Mouse (Mus musculus): ENCODE data around the gene Pygm. TPM values are rescaled to one million over a fixed set of nuclear protein-coding genes. Genes with fewer than 3 reads are reported as not detected.
A peak's percentile ranks its signal among the peaks of the same experiment; 100 is the strongest.

Pygm gene
- polyA plus RNA-seq, 1 experiment from 2014 or later: 225 TPM

DNA sequence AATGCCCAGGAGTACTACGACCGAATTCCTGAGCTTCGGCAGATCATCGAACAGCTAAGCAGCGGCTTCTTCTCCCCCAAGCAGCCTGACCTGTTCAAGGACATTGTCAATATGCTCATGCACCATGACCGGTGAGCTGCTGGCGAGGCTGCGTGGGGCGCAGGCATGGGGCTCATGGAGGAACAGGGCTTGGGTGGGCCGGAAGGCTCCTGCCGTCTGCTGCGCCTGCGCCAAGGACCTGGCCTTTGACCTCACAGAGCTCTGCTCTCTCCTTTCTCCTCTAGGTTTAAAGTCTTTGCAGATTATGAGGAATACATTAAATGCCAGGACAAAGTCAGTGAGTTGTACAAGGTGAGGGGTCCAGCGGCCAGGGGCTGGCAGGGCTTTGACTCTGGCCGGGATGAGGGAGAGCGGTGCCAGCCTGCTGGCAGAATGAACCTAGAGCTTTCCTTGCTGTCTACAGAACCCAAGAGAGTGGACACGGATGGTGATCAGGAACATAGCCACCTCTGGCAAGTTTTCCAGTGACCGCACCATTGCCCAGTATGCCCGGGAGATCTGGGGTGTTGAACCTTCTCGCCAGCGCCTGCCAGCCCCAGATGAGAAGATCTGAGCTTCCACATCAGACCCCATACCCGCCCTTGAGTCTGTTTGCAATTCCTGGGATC, 13.5 kb downstream of the Pygm start:
- H3K27ac ChIP-seq (replicated peaks in 1 of 2; ENCODE audit: control insufficient read depth in 1 of 2, insufficient read depth in 1 of 2, low read depth in 2 of 2, low read length in 2 of 2): peak overlapping the region in 1 of 2 experiments; percentile 77; a peak in 2 of 4 replicates
- peak overlapping the region; percentile 82; the same call in 1 of the 2 replicates for H3K9ac ChIP-seq (ENCODE audit: low read length)
- H3K36me3 ChIP-seq (ENCODE audit: control insufficient read depth, insufficient read depth, low read length): peaks cover 42% of the 10 kb centered on the region
- peaks cover 5% of the 10 kb centered on the region; the same call in 1 of the 2 replicates for H3K27me3 ChIP-seq (ENCODE audit: control insufficient read depth, insufficient read depth, low read length)
- H3K4me2 ChIP-seq (ENCODE audit: low read length): 0 out of 2 replicates have a peak overlapping the region, but pooled peaks have one; percentile 100
- WGBS: 82% methylated on average over 22 of the region's 22 CpGs
- no peak for ATAC-seq (ENCODE audit: insufficient number of reproducible peaks, insufficient read depth, low FRiP score, low read depth)
- H3K4me3 ChIP-seq (ENCODE audit: control insufficient read depth in 1 of 2, insufficient read depth in 1 of 2, low read depth in 1 of 2, low read length in 2 of 2): no peak overlapping the region
- peaks cover 19 to 31% of the 10 kb centered on the region in 2 experiments; a peak in 3 of 4 replicates for H3K4me1 ChIP-seq (ENCODE audit: control insufficient read depth in 2 of 2, insufficient read depth in 2 of 2, low read length in 2 of 2)
- no peaks in the 10 kb centered on the region for H3K9me3 ChIP-seq (ENCODE audit: control insufficient read depth, low read length)

DNA sequence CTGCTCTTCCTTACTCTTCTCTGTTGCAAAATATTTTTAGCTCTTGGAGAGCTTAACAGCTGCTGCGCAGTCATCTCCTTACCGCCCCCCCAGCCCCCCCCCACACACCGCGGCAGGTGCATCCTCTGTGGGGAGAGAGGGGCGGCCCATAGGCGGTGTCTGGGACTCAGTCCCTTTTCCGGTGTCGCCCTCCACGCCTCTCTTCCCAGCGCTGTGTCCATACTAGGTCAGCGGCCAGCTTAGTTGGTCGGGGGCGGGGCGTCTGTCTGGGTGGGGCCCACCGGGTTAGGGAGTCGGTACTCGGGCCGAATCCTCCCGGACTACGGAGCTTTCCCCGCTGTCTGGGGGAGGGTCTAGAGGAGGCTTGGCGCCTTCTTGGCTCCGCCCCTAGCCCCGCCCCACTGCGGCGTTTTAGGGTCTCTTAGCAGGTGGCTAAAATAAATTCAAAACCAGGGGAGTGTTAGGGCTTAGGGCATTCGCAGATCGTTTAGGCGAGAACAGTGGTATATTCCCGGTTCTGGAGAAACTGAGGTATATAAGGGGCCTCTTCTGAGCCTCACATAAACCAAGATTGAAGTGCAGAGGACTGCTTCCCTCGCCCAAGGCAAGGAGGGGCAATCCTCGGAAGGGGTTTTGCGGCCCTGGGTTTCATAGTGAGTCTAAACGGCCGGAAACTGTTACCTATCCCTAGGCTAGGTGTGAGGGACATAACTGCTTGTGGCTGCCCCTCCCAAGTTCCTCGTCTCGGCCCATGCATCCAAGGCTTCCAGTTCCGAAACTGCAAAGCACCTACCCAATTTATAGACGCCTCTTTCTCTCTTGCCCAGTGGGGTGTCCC, 14.5 kb downstream of the Pygm start:
- Histone ChIP-seq H3K9me3 (ENCODE audit: control insufficient read depth, low read length) (no peaks in the 10 kb centered on the region), H3K36me3 (ENCODE audit: control insufficient read depth, insufficient read depth, low read length) (peaks cover 32% of the 10 kb centered on the region), H3K27ac (replicated peaks in 1 of 2; ENCODE audit: control insufficient read depth in 1 of 2, insufficient read depth in 1 of 2, low read depth in 2 of 2, low read length in 2 of 2) (peak overlapping the region; percentile 47 to 77), H3K9ac (ENCODE audit: low read length) (peak overlapping the region; percentile 82), H3K4me1 (ENCODE audit: control insufficient read depth in 2 of 2, insufficient read depth in 2 of 2, low read length in 2 of 2) (peaks cover 19 to 31% of the 10 kb centered on the region in 2 experiments; a peak in 3 of 4 replicates), H3K27me3 (ENCODE audit: control insufficient read depth, insufficient read depth, low read length) (peaks cover 5% of the 10 kb centered on the region; the same call in 1 of the 2 replicates), H3K4me2 (ENCODE audit: low read length) (peak overlapping the region; percentile 100), H3K4me3 (ENCODE audit: control insufficient read depth in 1 of 2, insufficient read depth in 1 of 2, low read depth in 1 of 2, low read length in 2 of 2) (peak overlapping the region; percentile 61 to 75)
- peak; percentile 33 for ATAC-seq (ENCODE audit: insufficient number of reproducible peaks, insufficient read depth, low FRiP score, low read depth)
- under 1% methylated on average over 39 of the region's 39 CpGs for WGBS

GRCm38 (mm10) chr19:6399285-6400095, 15.3 kb downstream of the Pygm start, which contains the start of gene Rasgrp2:
Gene Rasgrp2, plus strand, starts transcription at chr19:6399340.
- peak within 1 kb of the TSS; percentile 100 for H3K4me2 ChIP-seq (ENCODE audit: low read length)
- peak within 1 kb of the TSS; percentile 61 to 75 for H3K4me3 ChIP-seq (ENCODE audit: control insufficient read depth in 1 of 2, insufficient read depth in 1 of 2, low read depth in 1 of 2, low read length in 2 of 2)
- peaks cover 5% of the 10 kb centered on the region; the same call in 1 of the 2 replicates for H3K27me3 ChIP-seq (ENCODE audit: control insufficient read depth, insufficient read depth, low read length)
- peak within 1 kb of the TSS; percentile 47 to 77 for H3K27ac ChIP-seq (replicated peaks in 1 of 2; ENCODE audit: control insufficient read depth in 1 of 2, insufficient read depth in 1 of 2, low read depth in 2 of 2, low read length in 2 of 2)
- H3K36me3 ChIP-seq (ENCODE audit: control insufficient read depth, insufficient read depth, low read length): peaks cover 24% of the 10 kb centered on the region
- H3K4me1 ChIP-seq (ENCODE audit: control insufficient read depth in 2 of 2, insufficient read depth in 2 of 2, low read length in 2 of 2): peaks cover 19 to 31% of the 10 kb centered on the region in 2 experiments; a peak in 3 of 4 replicates
- peak; percentile 13; the same call in 1 of the 2 replicates for ATAC-seq (ENCODE audit: insufficient number of reproducible peaks, insufficient read depth, low FRiP score, low read depth)
- under 1% methylated on average over 76 of the region's 87 CpGs for WGBS
- no peaks in the 10 kb centered on the region for H3K9me3 ChIP-seq (ENCODE audit: control insufficient read depth, low read length)
- H3K9ac ChIP-seq (ENCODE audit: low read length): peak within 1 kb of the TSS; percentile 82

DNA sequence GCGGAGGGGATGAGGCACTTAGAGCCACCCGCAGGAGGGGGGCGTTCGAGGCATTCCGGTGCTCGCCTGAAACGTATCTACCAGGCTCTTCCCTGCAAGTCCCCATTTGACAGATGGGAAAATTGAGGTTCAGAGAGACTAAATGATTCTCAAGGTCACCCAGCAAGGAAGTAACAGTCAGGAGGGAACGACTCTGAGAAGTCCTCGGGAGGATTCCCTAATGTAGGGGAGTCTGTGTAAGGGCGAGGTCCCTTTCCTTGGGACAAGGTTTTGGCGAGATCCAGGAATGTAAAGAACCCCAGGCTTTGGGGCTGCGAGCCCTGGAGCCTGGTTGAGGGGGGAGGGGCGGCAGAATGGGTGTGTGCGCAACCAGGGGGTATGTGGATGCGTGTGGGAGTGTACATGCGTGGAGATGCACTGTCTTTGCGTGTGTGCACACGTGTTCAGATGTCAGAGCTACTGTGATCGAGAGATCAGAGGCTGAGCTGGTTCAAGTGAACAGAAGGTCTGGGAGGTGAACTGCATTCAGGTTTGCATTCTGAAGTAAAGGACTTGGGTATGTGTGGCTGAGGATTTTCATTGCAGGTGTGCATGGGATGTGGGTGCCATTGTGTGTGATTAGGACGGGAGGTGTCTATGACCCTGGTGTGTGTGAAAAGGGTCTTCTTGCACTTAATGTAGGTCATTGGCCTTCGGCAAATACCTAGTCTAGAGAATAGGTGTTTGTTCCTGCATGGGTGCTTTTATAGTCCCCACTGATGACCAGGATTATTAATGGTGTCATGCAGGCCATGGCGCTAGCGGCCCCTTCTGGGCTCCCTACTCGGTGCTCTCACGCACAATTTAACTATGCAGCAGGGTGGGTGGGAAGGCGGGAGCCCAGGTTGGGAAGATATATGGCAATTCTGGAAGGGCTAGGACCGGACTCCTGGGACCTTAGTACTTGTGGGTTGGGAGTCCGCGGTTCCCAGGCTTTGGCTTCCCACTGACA, 16.2 kb downstream of the Pygm start:
- Histone ChIP-seq H3K9me3 (ENCODE audit: control insufficient read depth, low read length) (no peaks in the 10 kb centered on the region), H3K36me3 (ENCODE audit: control insufficient read depth, insufficient read depth, low read length) (peaks cover 21% of the 10 kb centered on the region), H3K27ac (replicated peaks in 1 of 2; ENCODE audit: control insufficient read depth in 1 of 2, insufficient read depth in 1 of 2, low read depth in 2 of 2, low read length in 2 of 2) (peak overlapping the region in 1 of 2 experiments; percentile 77; a peak in 2 of 4 replicates), H3K4me2 (ENCODE audit: low read length) (peak overlapping the region; percentile 100), H3K9ac (ENCODE audit: low read length) (peak overlapping the region; percentile 82), H3K4me1 (ENCODE audit: control insufficient read depth in 2 of 2, insufficient read depth in 2 of 2, low read length in 2 of 2) (peaks cover 19 to 31% of the 10 kb centered on the region in 2 experiments; a peak in 3 of 4 replicates), H3K27me3 (ENCODE audit: control insufficient read depth, insufficient read depth, low read length) (peaks cover 5% of the 10 kb centered on the region; the same call in 1 of the 2 replicates), H3K4me3 (ENCODE audit: control insufficient read depth in 1 of 2, insufficient read depth in 1 of 2, low read depth in 1 of 2, low read length in 2 of 2) (peak overlapping the region; percentile 61 to 75)
- no peak for ATAC-seq (ENCODE audit: insufficient number of reproducible peaks, insufficient read depth, low FRiP score, low read depth)
- 3% methylated on average over 29 of the region's 29 CpGs for WGBS

- Histone ChIP-seq H3K9ac (ENCODE audit: low read length) (peak overlapping the region; percentile 44), H3K36me3 (ENCODE audit: control insufficient read depth, insufficient read depth, low read length) (peaks cover 13% of the 10 kb centered on the region), H3K27me3 (ENCODE audit: control insufficient read depth, insufficient read depth, low read length) (peaks cover 5% of the 10 kb centered on the region; the same call in 1 of the 2 replicates), H3K27ac (replicated peaks in 1 of 2; ENCODE audit: control insufficient read depth in 1 of 2, insufficient read depth in 1 of 2, low read depth in 2 of 2, low read length in 2 of 2) (peak overlapping the region in 1 of 2 experiments; percentile 55; a peak in 1 of 4 replicates), H3K4me2 (ENCODE audit: low read length) (peak overlapping the region; percentile 100), H3K9me3 (ENCODE audit: control insufficient read depth, low read length) (no peaks in the 10 kb centered on the region), H3K4me3 (ENCODE audit: control insufficient read depth in 1 of 2, insufficient read depth in 1 of 2, low read depth in 1 of 2, low read length in 2 of 2) (peak overlapping the region; percentile 61 to 75), H3K4me1 (ENCODE audit: control insufficient read depth in 2 of 2, insufficient read depth in 2 of 2, low read length in 2 of 2) (peaks cover 19 to 31% of the 10 kb centered on the region in 2 experiments; a peak in 3 of 4 replicates)
- peak; percentile 15; the same call in 1 of the 2 replicates for ATAC-seq (ENCODE audit: insufficient number of reproducible peaks, insufficient read depth, low FRiP score, low read depth)
- WGBS: under 1% methylated on average over 31 of the region's 32 CpGs
These were observed 17.1 kb downstream of the Pygm start for GRCm38 (mm10) chr19:6401131-6401815.

- 15% methylated on average over 9 of the region's 9 CpGs for WGBS
- 0 out of 2 replicates have a peak, but pooled peaks cover 11% of the 10 kb centered on the region for H3K36me3 ChIP-seq (ENCODE audit: control insufficient read depth, insufficient read depth, low read length)
These were observed 17.8 kb downstream of the Pygm start for GRCm38 (mm10) chr19:6401951-6402350.

More at GRCm38 (mm10) chr19:6401951-6402350, 17.8 kb downstream of the Pygm start:
- Histone ChIP-seq H3K4me1 (ENCODE audit: control insufficient read depth in 2 of 2, insufficient read depth in 2 of 2, low read length in 2 of 2) (peaks cover 19 to 31% of the 10 kb centered on the region in 2 experiments; a peak in 3 of 4 replicates), H3K4me2 (ENCODE audit: low read length) (peak overlapping the region; percentile 100), H3K4me3 (ENCODE audit: control insufficient read depth in 1 of 2, insufficient read depth in 1 of 2, low read depth in 1 of 2, low read length in 2 of 2) (peak overlapping the region; percentile 61 to 75), H3K9ac (ENCODE audit: low read length) (peak overlapping the region; percentile 44), H3K27me3 (ENCODE audit: control insufficient read depth, insufficient read depth, low read length) (peaks cover 5% of the 10 kb centered on the region; the same call in 1 of the 2 replicates), H3K27ac (replicated peaks in 1 of 2; ENCODE audit: control insufficient read depth in 1 of 2, insufficient read depth in 1 of 2, low read depth in 2 of 2, low read length in 2 of 2) (no peak overlapping the region; a peak in 1 of 4 replicates), H3K9me3 (ENCODE audit: control insufficient read depth, low read length) (no peaks in the 10 kb centered on the region)
- ATAC-seq (ENCODE audit: insufficient number of reproducible peaks, insufficient read depth, low FRiP score, low read depth): no peak
